Mouse (Mus musculus): ENCODE measurements around the gene Arhgef16. TPM values are rescaled to one million over a fixed set of nuclear protein-coding genes. Genes with fewer than 3 reads are reported as not detected.

Arhgef16 gene
- polyA plus RNA-seq, 1 experiment from 2014 or later = 44.3 TPM

DNA sequence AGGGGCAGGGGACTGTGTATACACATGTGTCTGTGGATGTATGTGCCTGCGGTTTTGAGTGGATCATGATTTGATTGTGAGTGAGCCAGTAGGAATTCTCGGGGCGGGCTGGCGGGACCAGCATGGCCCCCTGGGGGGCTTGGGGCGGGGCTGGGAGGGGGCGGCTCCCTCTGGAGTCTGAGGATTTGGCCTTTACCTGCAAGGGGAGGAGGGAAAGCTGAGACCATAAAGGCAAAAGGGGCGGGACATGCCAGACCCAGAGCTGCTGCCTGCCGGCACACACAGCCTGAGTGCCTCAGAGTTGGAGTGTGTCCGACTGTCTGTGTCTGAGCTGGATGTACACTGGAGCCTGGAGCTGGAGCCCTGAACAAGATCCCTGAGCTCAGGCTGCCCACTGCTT, 64.2 kb downstream of the Arhgef16 start:
- no peaks in the 10 kb centered on the region for H3K27me3 ChIP-seq (ENCODE audit: insufficient read depth, low read length)
- peak; percentile 79 for ATAC-seq (ENCODE audit: low FRiP score, low TSS enrichment)
- peaks cover 31% of the 10 kb centered on the region for H3K4me1 ChIP-seq (ENCODE audit: insufficient read depth, low read length)
- H3K4me3 ChIP-seq (ENCODE audit: low read length) = peak overlapping the region; percentile 19
- no peaks in the 10 kb centered on the region for H3K36me3 ChIP-seq (ENCODE audit: insufficient read depth, low read length)
- no peak overlapping the region for H3K9ac ChIP-seq (replicated peaks; ENCODE audit: low read length)
- H3K27ac ChIP-seq (ENCODE audit: low read length) = no peak overlapping the region
- no peaks in the 10 kb centered on the region for H3K9me3 ChIP-seq (ENCODE audit: low read length)
- H3K4me2 ChIP-seq (replicated peaks; ENCODE audit: low read depth, low read length) = peak overlapping the region; percentile 48
- 3% methylated on average over 7 of the region's 9 CpGs for WGBS

DNA sequence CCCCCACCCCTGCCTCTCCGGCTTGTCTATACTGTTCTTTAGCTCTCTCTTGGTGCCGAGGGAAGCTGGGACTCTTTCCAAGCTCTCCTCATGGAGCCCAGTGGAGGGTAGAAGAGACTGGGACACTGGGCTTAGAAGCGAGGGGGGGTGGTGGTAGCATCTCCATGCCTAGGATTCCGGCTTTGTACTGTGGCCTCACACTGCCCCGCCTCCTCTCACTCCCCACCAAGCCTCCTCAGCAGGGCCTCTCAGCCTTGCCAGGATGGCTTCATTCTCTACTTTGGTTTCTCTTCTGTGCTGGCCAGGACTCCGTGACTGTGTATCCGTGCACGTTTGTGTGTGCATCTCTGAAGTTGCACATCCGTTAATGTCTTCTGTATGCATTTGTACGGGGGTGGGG, 64.6 kb downstream of the Arhgef16 start:
- Histone ChIP-seq H3K9me3 (ENCODE audit: low read length) (no peaks in the 10 kb centered on the region), H3K4me1 (ENCODE audit: insufficient read depth, low read length) (peaks cover 35% of the 10 kb centered on the region), H3K27ac (ENCODE audit: low read length) (peak overlapping the region; percentile 47; the same call in 1 of the 2 replicates), H3K36me3 (ENCODE audit: insufficient read depth, low read length) (no peaks in the 10 kb centered on the region), H3K4me3 (ENCODE audit: low read length) (peak overlapping the region; percentile 19), H3K27me3 (ENCODE audit: insufficient read depth, low read length) (no peaks in the 10 kb centered on the region), H3K9ac (replicated peaks; ENCODE audit: low read length) (no peak overlapping the region; the same call in 1 of the 2 replicates), H3K4me2 (replicated peaks; ENCODE audit: low read depth, low read length) (peak overlapping the region; percentile 48)
- peak; percentile 74 for ATAC-seq (ENCODE audit: low FRiP score, low TSS enrichment)
- 8% methylated on average over 10 of the region's 10 CpGs for WGBS

DNA sequence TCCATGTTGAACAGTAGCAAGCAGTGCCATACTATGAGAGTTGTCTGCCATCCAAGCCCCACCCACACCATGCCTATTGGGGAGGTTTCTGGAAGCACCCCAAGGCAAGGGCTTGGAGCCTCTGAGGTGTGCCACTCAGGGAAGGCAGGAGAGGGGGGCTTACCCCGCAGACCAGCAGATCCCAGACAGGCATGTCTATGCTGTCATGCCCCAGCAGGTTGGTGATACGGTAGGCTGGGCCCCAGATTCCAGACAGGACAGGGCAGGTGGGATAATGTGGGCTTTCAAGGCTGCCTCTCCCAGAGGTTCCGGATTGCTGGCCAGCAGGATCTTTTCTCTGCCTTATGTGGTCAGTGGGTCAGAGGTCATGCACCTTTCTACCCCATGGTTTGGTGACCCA, 65.5 kb downstream of the Arhgef16 start:
- ATAC-seq (ENCODE audit: low FRiP score, low TSS enrichment) = peak; percentile 63; the same call in 1 of the 2 replicates
- no peaks in the 10 kb centered on the region for H3K27me3 ChIP-seq (ENCODE audit: insufficient read depth, low read length)
- H3K4me3 ChIP-seq (ENCODE audit: low read length) = no peak overlapping the region
- WGBS = 53% methylated on average over 3 of the region's 3 CpGs
- H3K36me3 ChIP-seq (ENCODE audit: insufficient read depth, low read length) = no peaks in the 10 kb centered on the region
- no peak overlapping the region for H3K9ac ChIP-seq (replicated peaks; ENCODE audit: low read length)
- no peak overlapping the region for H3K4me2 ChIP-seq (replicated peaks; ENCODE audit: low read depth, low read length)
- no peaks in the 10 kb centered on the region for H3K9me3 ChIP-seq (ENCODE audit: low read length)
- H3K27ac ChIP-seq (ENCODE audit: low read length) = peak overlapping the region; percentile 47
- peaks cover 41% of the 10 kb centered on the region for H3K4me1 ChIP-seq (ENCODE audit: insufficient read depth, low read length)

DNA sequence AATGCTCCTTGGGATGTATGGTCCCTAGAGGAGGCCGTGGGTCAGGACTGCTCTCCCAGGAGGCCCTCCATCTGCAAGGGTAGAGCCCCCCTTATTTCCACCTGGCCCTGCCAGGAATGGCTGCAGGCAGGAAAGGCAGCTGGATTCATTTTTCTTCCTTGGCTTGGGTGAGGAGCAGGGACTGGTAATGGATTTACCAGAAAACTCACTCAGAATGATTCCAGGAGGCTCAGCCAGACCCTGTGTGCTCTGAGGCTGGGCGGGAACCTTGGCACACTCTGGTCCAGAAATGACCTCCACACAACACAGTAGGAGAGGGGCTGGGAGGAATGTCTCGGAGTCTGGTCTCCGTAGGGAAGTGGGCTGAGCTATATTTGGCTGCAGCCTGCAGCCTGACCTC, 69.2 kb downstream of the Arhgef16 start:
- Histone ChIP-seq H3K9me3 (ENCODE audit: low read length) (no peaks in the 10 kb centered on the region), H3K36me3 (ENCODE audit: insufficient read depth, low read length) (no peaks in the 10 kb centered on the region), H3K4me2 (replicated peaks; ENCODE audit: low read depth, low read length) (no peak overlapping the region), H3K4me3 (ENCODE audit: low read length) (no peak overlapping the region), H3K27me3 (ENCODE audit: insufficient read depth, low read length) (no peaks in the 10 kb centered on the region), H3K9ac (replicated peaks; ENCODE audit: low read length) (no peak overlapping the region), H3K27ac (ENCODE audit: low read length) (no peak overlapping the region), H3K4me1 (ENCODE audit: insufficient read depth, low read length) (peaks cover 36% of the 10 kb centered on the region)
- WGBS = 55% methylated on average over 4 of the region's 4 CpGs
- no peak for ATAC-seq (ENCODE audit: low FRiP score, low TSS enrichment)

DNA sequence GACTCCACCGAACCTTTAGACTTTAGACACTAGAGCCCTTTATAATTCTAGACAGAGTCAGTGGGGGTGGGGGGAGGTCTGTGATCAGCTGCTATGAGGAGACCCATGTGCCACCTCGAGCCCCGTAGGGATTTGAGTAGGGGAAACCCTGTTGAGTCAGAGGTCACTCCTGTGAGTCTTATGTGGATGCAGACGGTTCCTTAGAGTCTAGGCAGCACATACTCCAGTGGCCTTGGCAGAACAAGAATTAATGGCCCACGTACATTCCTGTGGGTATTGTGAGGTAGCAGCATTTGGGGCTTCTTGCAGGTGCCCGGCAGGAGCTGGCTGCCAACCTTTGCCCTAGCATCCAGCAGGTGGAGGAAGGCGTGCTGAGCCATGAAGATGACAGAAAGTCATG, 70.1 kb downstream of the Arhgef16 start:
- Histone ChIP-seq H3K27ac (ENCODE audit: low read length) (no peak overlapping the region), H3K4me3 (ENCODE audit: low read length) (no peak overlapping the region), H3K36me3 (ENCODE audit: insufficient read depth, low read length) (no peaks in the 10 kb centered on the region), H3K9ac (replicated peaks; ENCODE audit: low read length) (no peak overlapping the region), H3K4me2 (replicated peaks; ENCODE audit: low read depth, low read length) (no peak overlapping the region), H3K9me3 (ENCODE audit: low read length) (no peaks in the 10 kb centered on the region), H3K27me3 (ENCODE audit: insufficient read depth, low read length) (no peaks in the 10 kb centered on the region), H3K4me1 (ENCODE audit: insufficient read depth, low read length) (peaks cover 27% of the 10 kb centered on the region)
- WGBS = 53% methylated on average over 7 of the region's 7 CpGs
- no peak for ATAC-seq (ENCODE audit: low FRiP score, low TSS enrichment)

DNA sequence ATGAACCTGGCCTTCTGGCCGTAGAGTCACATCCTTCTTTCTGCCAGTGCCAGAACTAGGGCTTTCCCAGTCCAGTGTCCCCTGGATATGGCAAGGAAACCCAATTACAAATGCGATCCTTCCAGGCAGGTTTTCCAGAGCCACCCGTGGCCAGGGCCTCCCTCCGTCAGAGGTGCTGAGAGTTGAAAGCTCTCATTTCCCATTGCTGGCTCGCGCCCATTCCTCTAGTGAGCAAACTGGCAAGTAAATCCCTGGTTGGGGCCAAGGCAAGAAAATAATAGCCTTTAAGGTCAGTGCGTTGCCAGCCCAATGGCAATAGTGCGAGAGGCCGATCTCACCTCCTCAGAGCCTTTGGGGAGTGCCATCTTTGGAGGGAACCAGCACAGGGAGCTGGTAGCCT, 71.9 kb downstream of the Arhgef16 start:
- no peaks in the 10 kb centered on the region for H3K36me3 ChIP-seq (ENCODE audit: insufficient read depth, low read length)
- no peak overlapping the region for H3K9ac ChIP-seq (replicated peaks; ENCODE audit: low read length)
- no peaks in the 10 kb centered on the region for H3K9me3 ChIP-seq (ENCODE audit: low read length)
- no peak for ATAC-seq (ENCODE audit: low FRiP score, low TSS enrichment)
- no peak overlapping the region for H3K4me2 ChIP-seq (replicated peaks; ENCODE audit: low read depth, low read length)
- H3K27me3 ChIP-seq (ENCODE audit: insufficient read depth, low read length) = no peaks in the 10 kb centered on the region
- peaks cover 25% of the 10 kb centered on the region for H3K4me1 ChIP-seq (ENCODE audit: insufficient read depth, low read length)
- H3K27ac ChIP-seq (ENCODE audit: low read length) = no peak overlapping the region
- H3K4me3 ChIP-seq (ENCODE audit: low read length) = no peak overlapping the region
- WGBS = 95% methylated on average over 9 of the region's 9 CpGs

Other genes with a start within 250 kb of the Arhgef16 start
- gene Trp73, start 161.5 kb downstream of the Arhgef16 start, polyA plus RNA-seq (2015; fragmentation: Nextera tagmentation; extraction: Ambion mirVana) = 0.31 and 0.44 TPM in 2 replicates
- gene Wrap73, start 159.3 kb downstream of the Arhgef16 start, polyA plus RNA-seq (2015; fragmentation: Nextera tagmentation; extraction: Ambion mirVana) = 41.8 and 46.0 TPM in 2 replicates
- 123 and 136 TPM in 2 replicates for gene Tprgl, start 141.0 kb downstream of the Arhgef16 start, polyA plus RNA-seq (2015; fragmentation: Nextera tagmentation; extraction: Ambion mirVana)
- 12.3 and 15.7 TPM in 2 replicates for gene Megf6, start 130.9 kb downstream of the Arhgef16 start, polyA plus RNA-seq (2015; fragmentation: Nextera tagmentation; extraction: Ambion mirVana)
- 0.37 TPM in 1 of 2 replicates, not detected in the other for gene B230104I21Rik, start 34.5 kb upstream of the Arhgef16 start, polyA plus RNA-seq (2015; fragmentation: Nextera tagmentation; extraction: Ambion mirVana)

Measured in kidney, embryonic 16.5 days (tissue).